Mouse (Mus musculus) forebrain, embryonic 10.5 days (tissue): ENCODE measurements around the gene Agap1. TPM values are rescaled to one million over a fixed set of nuclear protein-coding genes. Genes with fewer than 3 reads are reported as not detected.

Source experiments
- DNase-seq: peaks from one replicate; pipeline ENCODE4 v3.0.0-alpha.2; 2017; ENCODE audit warnings: low spot score; ENCODE audit errors: extremely low spot score
- H3K27ac ChIP-seq: fragments of 300-500 bp; sonication (generic); 2 replicates; pipeline ENCODE4 v1.5.1; 2016; ENCODE audit warnings: mild to moderate bottlenecking
- H3K27me3 ChIP-seq: fragments of 300-500 bp; sonication (generic); 2 replicates; pipeline ENCODE4 v1.6.1; 2016; ENCODE audit warnings: mild to moderate bottlenecking; ENCODE audit not compliant: poor library complexity, severe bottlenecking
- H3K36me3 ChIP-seq: fragments of 300-500 bp; sonication (generic); replicated peaks from 2 replicates; pipeline ENCODE4 v1.6.1; 2016; ENCODE audit warnings: mild to moderate bottlenecking, moderate library complexity
- H3K4me1 ChIP-seq: fragments of 300-500 bp; sonication (generic); 2 replicates; pipeline ENCODE4 v1.6.1; 2016
- H3K4me3 ChIP-seq: fragments of 300-500 bp; sonication (generic); 2 replicates; pipeline ENCODE4 v1.5.1; 2016; ENCODE audit warnings: mild to moderate bottlenecking, moderate library complexity
- H3K9me3 ChIP-seq: fragments of 300-500 bp; sonication (generic); 2 replicates; pipeline ENCODE4 v1.6.1; 2016; ENCODE audit warnings: mild to moderate bottlenecking, moderate library complexity
- WGBS: fragments of 180-500 bp; shearing (Covaris S2); methylation state at CpG from one replicate; pipeline ENCODE4 v1.1.7; 2016; 5-methylcytosine and 5-hydroxymethylcytosine counted together
- polyA plus RNA-seq: library from polyadenylated mRNA; unstranded; fragments of >200 nt; fragmentation: Nextera tagmentation; extraction: Ambion mirVana; gene quantifications from 2 replicates; pipeline ENCODE4 v1.2.1, GENCODE M21; 2016

Agap1 gene
- polyA plus RNA-seq, 1 experiment from 2014 or later, result 14.3 TPM

- Histone ChIP-seq H3K36me3 (peaks cover 6% of the 10 kb centered on the region), H3K4me3 (peak overlapping the region; percentile 31), H3K27me3 (peaks cover 59% of the 10 kb centered on the region), H3K4me1 (peaks cover 97% of the 10 kb centered on the region), H3K27ac (peak overlapping the region; percentile 78), H3K9me3 (no peaks in the 10 kb centered on the region)
- WGBS, result 6% methylated on average over 5 of the region's 5 CpGs
- peak; percentile 74 for DNase-seq
These were observed 63.2 kb downstream of the Agap1 start for GRCm38 (mm10) chr1:89517817-89518216.

GRCm38 (mm10) chr1:89519914-89520643 is 65.5 kb downstream of the Agap1 start:
- Histone ChIP-seq H3K27me3 (peaks cover 37% of the 10 kb centered on the region), H3K36me3 (no peaks in the 10 kb centered on the region), H3K4me1 (peaks cover 98% of the 10 kb centered on the region), H3K4me3 (no peak overlapping the region), H3K27ac (peak overlapping the region; percentile 25; the same call in 1 of the 2 replicates), H3K9me3 (no peaks in the 10 kb centered on the region)
- no peak for DNase-seq
- WGBS, result 48% methylated on average over 17 of the region's 17 CpGs

GRCm38 (mm10) chr1:89521406-89521805 is 66.8 kb downstream of the Agap1 start:
- H3K27ac ChIP-seq, result 0 out of 2 replicates have a peak overlapping the region, but pooled peaks have one; percentile 8
- no peaks in the 10 kb centered on the region for H3K9me3 ChIP-seq
- H3K27me3 ChIP-seq, result peaks cover 23% of the 10 kb centered on the region
- no peak overlapping the region for H3K4me3 ChIP-seq
- H3K4me1 ChIP-seq, result peaks cover 94% of the 10 kb centered on the region
- whole genome bisulfite sequencing, result 77% methylated on average over 11 of the region's 11 CpGs
- no peak for DNase-seq
- no peaks in the 10 kb centered on the region for H3K36me3 ChIP-seq

GRCm38 (mm10) chr1:89521935-89522535 is 67.4 kb downstream of the Agap1 start:
- Histone ChIP-seq H3K4me1 (peaks cover 88% of the 10 kb centered on the region), H3K27ac (no peak overlapping the region), H3K27me3 (peaks cover 19% of the 10 kb centered on the region), H3K36me3 (no peaks in the 10 kb centered on the region), H3K9me3 (no peaks in the 10 kb centered on the region), H3K4me3 (no peak overlapping the region)
- DNase-seq, result no peak
- WGBS, result 76% methylated on average over 17 of the region's 17 CpGs

- H3K4me1 ChIP-seq, result peaks cover 72% of the 10 kb centered on the region
- 11% methylated on average over 4 of the region's 4 CpGs for WGBS
- peak; percentile 85 for DNase-seq
These were observed 69.8 kb downstream of the Agap1 start for GRCm38 (mm10) chr1:89524369-89524768.

GRCm38 (mm10) chr1:89524998-89525397 is 70.4 kb downstream of the Agap1 start:
- peaks cover 66% of the 10 kb centered on the region for H3K4me1 ChIP-seq
- DNase-seq, result no peak
- no peaks in the 10 kb centered on the region for H3K36me3 ChIP-seq
- no peak overlapping the region for H3K4me3 ChIP-seq
- peaks cover 4% of the 10 kb centered on the region for H3K27me3 ChIP-seq
- no peak overlapping the region for H3K27ac ChIP-seq
- 73% methylated on average over 4 of the region's 4 CpGs for whole genome bisulfite sequencing
- no peaks in the 10 kb centered on the region for H3K9me3 ChIP-seq

More at GRCm38 (mm10) chr1:89524369-89524768, 69.8 kb downstream of the Agap1 start:
- Histone ChIP-seq H3K27ac (no peak overlapping the region), H3K9me3 (no peaks in the 10 kb centered on the region), H3K4me3 (no peak overlapping the region), H3K27me3 (peaks cover 11% of the 10 kb centered on the region), H3K36me3 (no peaks in the 10 kb centered on the region)

- no peak overlapping the region for H3K27ac ChIP-seq
- H3K27me3 ChIP-seq, result no peaks in the 10 kb centered on the region
- no peak overlapping the region for H3K4me3 ChIP-seq
- H3K4me1 ChIP-seq, result peaks cover 58% of the 10 kb centered on the region
- no peaks in the 10 kb centered on the region; the same call in 1 of the 2 replicates for H3K36me3 ChIP-seq
- WGBS, result 57% methylated on average over 13 of the region's 13 CpGs
- no peaks in the 10 kb centered on the region for H3K9me3 ChIP-seq
- DNase-seq, result no peak
These were observed 71.2 kb downstream of the Agap1 start for GRCm38 (mm10) chr1:89525825-89526224.

GRCm38 (mm10) chr1:89528671-89529276 is 74.2 kb downstream of the Agap1 start:
- 85% methylated on average over 17 of the region's 17 CpGs for WGBS
- H3K27me3 ChIP-seq, result no peaks in the 10 kb centered on the region
- H3K4me3 ChIP-seq, result no peak overlapping the region
- peaks cover 7% of the 10 kb centered on the region for H3K36me3 ChIP-seq
- DNase-seq, result no peak
- H3K27ac ChIP-seq, result no peak overlapping the region
- peaks cover 17% of the 10 kb centered on the region; the same call in 1 of the 2 replicates for H3K9me3 ChIP-seq
- peaks cover 28% of the 10 kb centered on the region for H3K4me1 ChIP-seq

GRCm38 (mm10) chr1:89533702-89534101 is 79.1 kb downstream of the Agap1 start:
- DNase-seq, result no peak
- H3K27ac ChIP-seq, result no peak overlapping the region
- WGBS, result 92% methylated on average over 9 of the region's 9 CpGs
- H3K4me3 ChIP-seq, result no peak overlapping the region
- peaks cover 7% of the 10 kb centered on the region for H3K36me3 ChIP-seq
- H3K4me1 ChIP-seq, result peaks cover 30% of the 10 kb centered on the region
- peaks cover 17% of the 10 kb centered on the region; the same call in 1 of the 2 replicates for H3K9me3 ChIP-seq
- no peaks in the 10 kb centered on the region for H3K27me3 ChIP-seq

GRCm38 (mm10) chr1:89535206-89535605 is 80.6 kb downstream of the Agap1 start:
- no peak for DNase-seq
- peaks cover 36% of the 10 kb centered on the region for H3K4me1 ChIP-seq
- H3K27ac ChIP-seq, result no peak overlapping the region
- H3K9me3 ChIP-seq, result peaks cover 17% of the 10 kb centered on the region; the same call in 1 of the 2 replicates
- H3K4me3 ChIP-seq, result no peak overlapping the region
- peaks cover 7% of the 10 kb centered on the region for H3K36me3 ChIP-seq
- no peaks in the 10 kb centered on the region for H3K27me3 ChIP-seq

- no peaks in the 10 kb centered on the region for H3K36me3 ChIP-seq
- peaks cover 67% of the 10 kb centered on the region for H3K4me1 ChIP-seq
- no peaks in the 10 kb centered on the region for H3K9me3 ChIP-seq
- no peak overlapping the region for H3K27ac ChIP-seq
- WGBS, result 89% methylated on average over 18 of the region's 18 CpGs
- no peak for DNase-seq
- H3K4me3 ChIP-seq, result no peak overlapping the region
- no peaks in the 10 kb centered on the region for H3K27me3 ChIP-seq
These were observed 83.7 kb downstream of the Agap1 start for GRCm38 (mm10) chr1:89538163-89538946.

- no peak overlapping the region for H3K27ac ChIP-seq
- no peak overlapping the region for H3K4me3 ChIP-seq
- 92% methylated on average over 13 of the region's 13 CpGs for WGBS
- no peak for DNase-seq
- no peaks in the 10 kb centered on the region for H3K9me3 ChIP-seq
- H3K27me3 ChIP-seq, result no peaks in the 10 kb centered on the region
- peaks cover 67% of the 10 kb centered on the region for H3K4me1 ChIP-seq
- H3K36me3 ChIP-seq, result no peaks in the 10 kb centered on the region
These were observed 84.5 kb downstream of the Agap1 start for GRCm38 (mm10) chr1:89539127-89539526.
